Mouse (Mus musculus): ENCODE measurements around the gene 4930412O13Rik.

GRCm38 (mm10) chr2:9871798-9872197 is 9.3 kb upstream of the 4930412O13Rik start:
- TF ChIP-seq CTCF (IDR thresholded peaks at IDR 0.05; ENCODE audit: extremely low read depth, insufficient read depth, insufficient read length, insufficient replicate concordance), result no peak
- TF ChIP-seq POLR2A (IDR thresholded peaks at IDR 0.05; ENCODE audit: low read depth, low read length), result no peak
